Mouse (Mus musculus) kidney, postnatal 0 days (tissue): ENCODE data around the gene Cln3. TPM values are rescaled to one million over a fixed set of nuclear protein-coding genes. Genes with fewer than 3 reads are reported as not detected.

Experiments used
- ATAC-seq: fragments of 200-750 bp; cut with Nextera tagmentation; replicated peaks from 2 replicates; pipeline ENCODE4 v1.8.0; 2017; ENCODE audit warnings: low read depth, moderate number of reproducible peaks, moderate TSS enrichment, moderate library complexity; ENCODE audit not compliant: low FRiP score
- DNase-seq: peaks from one replicate; pipeline ENCODE4 v3.0.0-alpha.2; 2016; ENCODE audit warnings: low spot score
- H3K27ac ChIP-seq: fragments of 300-500 bp; sonication (generic); 2 replicates; pipeline ENCODE4 v1.5.1; 2014; ENCODE audit warnings: mild to moderate bottlenecking
- H3K27me3 ChIP-seq: fragments of 300-500 bp; sonication (generic); 2 replicates; pipeline ENCODE4 v1.6.1; 2014; ENCODE audit warnings: low read length, mixed read lengths; ENCODE audit not compliant: insufficient read depth
- H3K36me3 ChIP-seq: fragments of 300-500 bp; sonication (generic); 2 replicates; pipeline ENCODE4 v1.6.1; 2014; ENCODE audit warnings: low read length, mixed read lengths; ENCODE audit not compliant: insufficient read depth
- H3K4me1 ChIP-seq: fragments of 300-500 bp; sonication (generic); replicated peaks from 2 replicates; pipeline ENCODE4 v1.6.1; 2014; ENCODE audit warnings: antibody characterized with exemption, low read length, mixed read lengths; ENCODE audit not compliant: insufficient read depth
- H3K4me2 ChIP-seq: fragments of 300-500 bp; sonication (generic); 2 replicates; pipeline ENCODE4 v1.6.1; 2014; ENCODE audit warnings: mild to moderate bottlenecking, low read length, moderate library complexity, mixed read lengths
- H3K4me3 ChIP-seq: fragments of 300-500 bp; sonication (generic); replicated peaks from 2 replicates; pipeline ENCODE4 v1.5.1; 2014; ENCODE audit warnings: low read depth, low read length
- H3K9ac ChIP-seq: fragments of 300-500 bp; sonication (generic); 2 replicates; pipeline ENCODE4 v1.6.1; 2014; ENCODE audit warnings: low read depth, low read length
- H3K9me3 ChIP-seq: fragments of 300-500 bp; sonication (generic); replicated peaks from 2 replicates; pipeline ENCODE4 v1.6.1; 2016; ENCODE audit warnings: low read length, inconsistent platforms, mixed read lengths
- CTCF ChIP-seq: IDR thresholded peaks from 2 replicates; pipeline ENCODE4 v1.5.1; 2016; ENCODE audit warnings: antibody characterized with exemption, low read depth, mild to moderate bottlenecking, moderate library complexity
- WGBS: fragments of 180-500 bp; shearing (Covaris S2); extraction: QIAGEN DNeasy Blood & Tissue Kit; methylation state at CpG from one replicate; pipeline ENCODE4 v1.1.7; 2014; 5-methylcytosine and 5-hydroxymethylcytosine counted together
- polyA plus RNA-seq: library from polyadenylated mRNA; unstranded; fragments of >200 nt; fragmentation: Nextera tagmentation; extraction: Ambion mirVana; gene quantifications from 2 replicates; pipeline ENCODE4 v1.2.1, GENCODE M21; 2015

Gene Cln3
- polyA plus RNA-seq, 1 experiment from 2014 or later: 34.4 TPM

DNA sequence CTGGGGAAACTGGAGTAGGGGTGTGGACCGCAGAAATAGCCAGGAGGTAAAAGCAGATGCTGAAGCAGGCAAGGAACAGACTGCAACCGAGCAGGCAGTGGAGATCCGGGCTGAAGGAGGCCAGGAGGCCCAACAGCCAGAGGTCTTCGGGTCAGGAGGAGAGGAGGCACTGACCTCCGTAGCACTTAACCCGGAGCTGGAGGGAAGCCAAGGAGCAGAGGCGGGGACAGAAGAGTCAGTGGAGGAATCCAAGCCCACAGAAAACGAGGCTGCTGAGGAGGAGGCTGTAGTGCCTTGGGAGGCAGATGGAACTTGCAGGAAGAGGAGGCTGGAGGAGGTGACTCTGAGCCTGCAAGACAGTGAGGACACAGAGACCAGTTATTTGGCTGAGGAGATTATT is 1.2 kb upstream of the Cln3 start:
- Histone ChIP-seq H3K4me2 (no peak overlapping the region), H3K36me3 (no peaks in the 10 kb centered on the region), H3K4me1 (no peaks in the 10 kb centered on the region; the same call in 1 of the 2 replicates), H3K9ac (no peak overlapping the region), H3K27me3 (no peaks in the 10 kb centered on the region), H3K27ac (no peak overlapping the region), H3K4me3 (no peak overlapping the region), H3K9me3 (no peaks in the 10 kb centered on the region)
- 35% methylated on average over 8 of the region's 8 CpGs for WGBS
- DNase-seq (peak; percentile 17), ATAC-seq (no peak)
- no peak for TF ChIP-seq CTCF

GRCm38 (mm10) chr7:126584506-126584977 is 1.1 kb downstream of the Cln3 start, which contains the start of gene Apobr:
Apobr (plus strand) TSS chr7:126584942.
- Histone ChIP-seq H3K4me3 (no peak within 1 kb of the TSS), H3K36me3 (no peaks in the 10 kb centered on the region), H3K9me3 (no peaks in the 10 kb centered on the region), H3K4me1 (no peaks in the 10 kb centered on the region; the same call in 1 of the 2 replicates), H3K27me3 (no peaks in the 10 kb centered on the region), H3K4me2 (peak within 1 kb of the TSS; percentile 61; the same call in 1 of the 2 replicates), H3K27ac (no peak within 1 kb of the TSS), H3K9ac (no peak within 1 kb of the TSS)
- WGBS: 74% methylated on average over 8 of the region's 8 CpGs
- DNase-seq (no peak), ATAC-seq (no peak)
- no peak for TF ChIP-seq CTCF

GRCm38 (mm10) chr7:126583761-126584160 is 1.9 kb downstream of the Cln3 start:
- 52% methylated on average over 6 of the region's 6 CpGs for WGBS
- no peak for TF ChIP-seq CTCF
- DNase-seq (peak; percentile 12), ATAC-seq (no peak)
- Histone ChIP-seq H3K27me3 (no peaks in the 10 kb centered on the region), H3K9ac (peak overlapping the region; percentile 56; the same call in 1 of the 2 replicates), H3K36me3 (no peaks in the 10 kb centered on the region), H3K27ac (peak overlapping the region; percentile 89; the same call in 1 of the 2 replicates), H3K4me2 (peak overlapping the region; percentile 61), H3K9me3 (no peaks in the 10 kb centered on the region), H3K4me1 (no peaks in the 10 kb centered on the region; the same call in 1 of the 2 replicates), H3K4me3 (peak overlapping the region; percentile 52)

- no peaks in the 10 kb centered on the region for H3K27me3 ChIP-seq
- TF ChIP-seq CTCF: no peak
- H3K4me1 ChIP-seq: no peaks in the 10 kb centered on the region; the same call in 1 of the 2 replicates
- H3K4me3 ChIP-seq: peak overlapping the region; percentile 52
- H3K36me3 ChIP-seq: 0 out of 2 replicates have a peak, but pooled peaks cover 3% of the 10 kb centered on the region
- WGBS: under 1% methylated on average over 22 of the region's 22 CpGs
- H3K4me2 ChIP-seq: peak overlapping the region; percentile 61
- ATAC-seq: peak; percentile 82
- H3K27ac ChIP-seq: peak overlapping the region; percentile 89
- DNase-seq: peak; percentile 93
- H3K9me3 ChIP-seq: no peaks in the 10 kb centered on the region
- peak overlapping the region; percentile 56 for H3K9ac ChIP-seq
These were observed 2.3 kb downstream of the Cln3 start for GRCm38 (mm10) chr7:126583251-126583709.

- 2% methylated on average over 20 of the region's 20 CpGs for WGBS
- H3K4me2 ChIP-seq: peak overlapping the region; percentile 61
- H3K9ac ChIP-seq: peak overlapping the region; percentile 56
- no peaks in the 10 kb centered on the region for H3K27me3 ChIP-seq
- no peaks in the 10 kb centered on the region; the same call in 1 of the 2 replicates for H3K4me1 ChIP-seq
- no peak for TF ChIP-seq CTCF
- H3K27ac ChIP-seq: 0 out of 2 replicates have a peak overlapping the region, but pooled peaks have one; percentile 14
- ATAC-seq (peak; percentile 73), DNase-seq (peak; percentile 54)
- peak overlapping the region; percentile 52 for H3K4me3 ChIP-seq
- no peaks in the 10 kb centered on the region for H3K9me3 ChIP-seq
- H3K36me3 ChIP-seq: 0 out of 2 replicates have a peak, but pooled peaks cover 7% of the 10 kb centered on the region
These were observed 2.9 kb downstream of the Cln3 start for GRCm38 (mm10) chr7:126582759-126583158.

DNA sequence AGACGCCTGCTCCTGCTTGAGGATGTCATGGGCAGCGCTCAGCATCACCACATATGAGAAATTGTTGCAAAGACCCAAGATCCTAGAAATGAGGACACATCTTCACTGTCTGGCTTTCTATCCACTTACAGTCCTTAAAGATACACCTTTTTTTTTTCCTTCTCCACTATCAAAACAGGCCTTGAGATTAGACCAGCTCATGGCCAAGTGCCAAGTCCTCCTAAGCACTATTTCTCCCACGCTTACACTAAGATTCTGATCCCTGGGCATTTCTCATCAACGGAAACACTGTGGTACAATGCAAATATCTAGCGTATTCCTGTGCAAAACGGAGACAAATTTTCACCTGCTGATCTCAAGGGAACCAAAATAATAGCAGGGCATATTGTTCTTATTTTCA is 4.0 kb downstream of the Cln3 start:
- no peak overlapping the region for H3K4me2 ChIP-seq
- no peak for DNase-seq

More for the DNA sequence above, 4.0 kb downstream of the Cln3 start:
- no peak for TF ChIP-seq CTCF
- Histone ChIP-seq H3K27me3 (no peaks in the 10 kb centered on the region), H3K4me3 (no peak overlapping the region), H3K9ac (no peak overlapping the region), H3K36me3 (0 out of 2 replicates have a peak, but pooled peaks cover 12% of the 10 kb centered on the region), H3K4me1 (no peaks in the 10 kb centered on the region; the same call in 1 of the 2 replicates), H3K27ac (no peak overlapping the region), H3K9me3 (no peaks in the 10 kb centered on the region)
- no peak for ATAC-seq
- 84% methylated on average over 6 of the region's 6 CpGs for WGBS
